Mouse (Mus musculus) G1E (cell line): ENCODE results near the gene Ptgdr2. TPM values are rescaled to one million over a fixed set of nuclear protein-coding genes. Genes with fewer than 3 reads are reported as not detected.

Experiments used
- ATAC-seq: 2 replicates; pipeline ENCODE4 v1.8.0; 2016; ENCODE audit warnings: mild to moderate bottlenecking; ENCODE audit not compliant: insufficient number of reproducible peaks, poor library complexity, low FRiP score, severe bottlenecking; ENCODE audit errors: extremely low read depth
- DNase-seq: peaks from one replicate; pipeline ENCODE4 v3.0.0; 2012; ENCODE audit warnings: low spot score
- H3K27me3 ChIP-seq: 2 replicates; pipeline ENCODE4 v1.6.1; 2012; ENCODE audit warnings: mild to moderate bottlenecking, low read length, inconsistent platforms; ENCODE audit not compliant: insufficient read depth
- H3K36me3 ChIP-seq: replicated peaks from 2 replicates; pipeline ENCODE3; 2012; ENCODE audit warnings: mild to moderate bottlenecking, inconsistent platforms
- H3K4me1 ChIP-seq: 2 replicates; pipeline ENCODE4 v1.6.1; 2012; ENCODE audit warnings: low read depth, low read length, inconsistent platforms, mixed read lengths; ENCODE audit not compliant: insufficient read depth
- H3K4me3 ChIP-seq: 2 replicates; pipeline ENCODE4 v1.5.1; 2012; ENCODE audit warnings: low read depth, mild to moderate bottlenecking, inconsistent platforms, low read length, moderate library complexity, mixed read lengths
- H3K9me3 ChIP-seq: replicated peaks from 2 replicates; pipeline ENCODE4 v1.6.1; 2012; ENCODE audit warnings: inconsistent platforms
- CTCF ChIP-seq: IDR thresholded peaks from 2 replicates; pipeline ENCODE4 v1.5.1; 2012; ENCODE audit warnings: low read depth, low read length, inconsistent platforms, mixed read lengths
- GATA1 ChIP-seq: IDR thresholded peaks from 2 replicates; pipeline ENCODE4 v1.6.1; 2012; ENCODE audit warnings: borderline replicate concordance, low read length, inconsistent platforms, mixed read lengths
- GATA2 ChIP-seq: IDR thresholded peaks from 2 replicates; pipeline ENCODE4 v1.6.1; 2012; ENCODE audit warnings: low read depth, low read length, inconsistent platforms, borderline replicate concordance
- POLR2AphosphoS5 ChIP-seq: IDR thresholded peaks from 2 replicates; pipeline ENCODE4 v1.6.1; 2012; ENCODE audit warnings: low read depth, low read length, inconsistent platforms; ENCODE audit not compliant: insufficient replicate concordance
- TAL1 ChIP-seq: conservative IDR thresholded peaks from 2 replicates; pipeline ENCODE4 v1.6.1; 2012; ENCODE audit warnings: low read depth, low read length, inconsistent platforms, mixed read lengths
- polyA plus RNA-seq: library from polyadenylated mRNA; stranded (reverse); fragments of >175 nt; gene quantifications from 2 replicates; pipeline ENCODE4 v1.2.3, GENCODE M21; 2012
- total RNA-seq, 2 experiments: library from RNA; stranded (forward) in 1 of 2; stranded (reverse) in 1 of 2; fragments of 200-1000 nt in 1 of 2; fragments of >200 nt in 1 of 2; fragmentation: Nextera tagmentation in 1 of 2; gene quantifications; 2 replicates each; pipeline ENCODE4 v1.2.3; 2014 to 2017

Gene Ptgdr2
- total and polyA plus RNA-seq, 3 experiments: not detected

DNA sequence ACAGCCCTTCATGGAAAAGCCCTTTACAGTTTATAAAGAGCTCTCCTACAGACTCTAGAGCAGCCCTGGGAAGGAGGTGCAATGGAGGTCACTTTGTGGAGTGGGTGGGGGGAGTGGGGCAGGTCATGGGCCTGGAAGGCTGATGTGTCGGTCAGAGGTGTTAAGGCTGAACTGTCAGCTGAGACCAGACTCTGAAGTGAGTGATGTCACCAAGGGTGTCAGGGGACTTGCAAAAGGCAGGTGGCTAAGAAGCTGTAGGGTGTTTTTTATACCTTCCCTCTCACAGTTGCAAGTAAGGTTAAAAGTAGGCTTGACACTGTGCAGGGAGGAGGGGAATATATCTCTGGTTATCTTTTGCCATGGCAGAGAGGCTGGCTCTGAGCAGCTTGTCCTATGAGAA, 53.8 kb downstream of the Ptgdr2 start:
- Histone ChIP-seq H3K27me3 (peaks cover 3% of the 10 kb centered on the region), H3K9me3 (no peaks in the 10 kb centered on the region), H3K36me3 (no peaks in the 10 kb centered on the region), H3K4me1 (no peaks in the 10 kb centered on the region), H3K4me3 (no peak overlapping the region)
- no peak for TF ChIP-seq TAL1
- no peak for ATAC-seq
- DNase-seq: no peak

DNA sequence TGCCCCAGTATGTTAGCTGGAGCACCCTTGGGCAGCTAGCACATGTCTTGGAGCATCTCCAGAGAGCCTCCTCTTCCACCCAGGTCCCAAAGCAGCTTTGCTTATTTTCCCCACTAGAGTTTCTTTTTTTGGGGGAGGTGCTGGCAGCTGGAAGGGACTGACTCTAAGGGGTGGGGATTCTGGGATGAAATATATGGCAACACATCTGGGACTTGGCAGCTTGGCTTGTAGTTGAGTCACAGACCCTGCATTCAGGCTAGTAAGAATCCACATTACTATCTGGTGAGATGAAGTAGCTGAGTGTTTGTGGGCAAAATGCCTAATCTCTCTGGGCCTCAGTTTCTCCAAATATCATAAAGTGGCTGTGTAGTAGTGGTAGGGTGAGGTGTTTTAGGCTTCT, 55.0 kb downstream of the Ptgdr2 start:
- Histone ChIP-seq H3K36me3 (no peaks in the 10 kb centered on the region), H3K9me3 (no peaks in the 10 kb centered on the region), H3K27me3 (peaks cover 3% of the 10 kb centered on the region), H3K4me1 (no peaks in the 10 kb centered on the region), H3K4me3 (no peak overlapping the region)
- no peak for TF ChIP-seq TAL1
- TF ChIP-seq GATA2: no peak
- no peak for TF ChIP-seq POLR2AphosphoS5
- no peak for TF ChIP-seq GATA1
- no peak for TF ChIP-seq CTCF
- DNase-seq (no peak), ATAC-seq (no peak)

Other genes starting within 250 kb of the Ptgdr2 start
- gene Vps37c, start 248.4 kb upstream of the Ptgdr2 start, total RNA-seq (2014; fragmentation: Nextera tagmentation): 16.3 and 27.1 TPM in 2 replicates
- 5.2 TPM in 2 replicates for gene Vps37c, start 248.4 kb upstream of the Ptgdr2 start, total RNA-seq (2017)
- 34.9 and 40.0 TPM in 2 replicates for gene Vps37c, start 248.4 kb upstream of the Ptgdr2 start, polyA plus RNA-seq
- gene Cd5, start 198.2 kb upstream of the Ptgdr2 start, total RNA-seq (2014; fragmentation: Nextera tagmentation): not detected in 2 replicates
- gene Cd5, start 198.2 kb upstream of the Ptgdr2 start, total RNA-seq (2017): 0.11 and 0.17 TPM in 2 replicates
- not detected in 2 replicates for gene Cd5, start 198.2 kb upstream of the Ptgdr2 start, polyA plus RNA-seq
- not detected in 2 replicates for gene Cd6, start 107.1 kb upstream of the Ptgdr2 start, total RNA-seq (2014; fragmentation: Nextera tagmentation)
- gene Cd6, start 107.1 kb upstream of the Ptgdr2 start, total RNA-seq (2017): 0.11 and 0.41 TPM in 2 replicates
- not detected in 2 replicates for gene Cd6, start 107.1 kb upstream of the Ptgdr2 start, polyA plus RNA-seq
- gene Slc15a3, start 97.4 kb upstream of the Ptgdr2 start, total RNA-seq (2014; fragmentation: Nextera tagmentation): not detected in 2 replicates
- gene Slc15a3, start 97.4 kb upstream of the Ptgdr2 start, total RNA-seq (2017): under 0.01 and 0.05 TPM in 2 replicates
- gene Slc15a3, start 97.4 kb upstream of the Ptgdr2 start, polyA plus RNA-seq: 0.01 and 0.02 TPM in 2 replicates
- 2.3 TPM in 1 of 2 replicates, not detected in the other for gene Tmem132a, start 67.2 kb upstream of the Ptgdr2 start, total RNA-seq (2014; fragmentation: Nextera tagmentation)
- gene Tmem132a, start 67.2 kb upstream of the Ptgdr2 start, total RNA-seq (2017): 0.06 and 0.27 TPM in 2 replicates
- 0.01 TPM in 1 of 2 replicates, not detected in the other for gene Tmem132a, start 67.2 kb upstream of the Ptgdr2 start, polyA plus RNA-seq
- gene Tmem109, start 55.2 kb upstream of the Ptgdr2 start, total RNA-seq (2014; fragmentation: Nextera tagmentation): 2.3 and 6.8 TPM in 2 replicates
- 11.6 and 12.2 TPM in 2 replicates for gene Tmem109, start 55.2 kb upstream of the Ptgdr2 start, total RNA-seq (2017)
- gene Tmem109, start 55.2 kb upstream of the Ptgdr2 start, polyA plus RNA-seq: 7.7 and 8.5 TPM in 2 replicates
- 79.4 and 88.8 TPM in 2 replicates for gene Prpf19, start 41.9 kb upstream of the Ptgdr2 start, total RNA-seq (2014; fragmentation: Nextera tagmentation)
- 192 and 250 TPM in 2 replicates for gene Prpf19, start 41.9 kb upstream of the Ptgdr2 start, total RNA-seq (2017)
- 81.9 and 89.0 TPM in 2 replicates for gene Prpf19, start 41.9 kb upstream of the Ptgdr2 start, polyA plus RNA-seq
- gene Zp1, start 16.5 kb upstream of the Ptgdr2 start, total RNA-seq (2014; fragmentation: Nextera tagmentation): not detected in 2 replicates
- not detected in 2 replicates for gene Zp1, start 16.5 kb upstream of the Ptgdr2 start, total RNA-seq (2017)
- 0.03 TPM in 1 of 2 replicates, not detected in the other for gene Zp1, start 16.5 kb upstream of the Ptgdr2 start, polyA plus RNA-seq
- gene Ccdc86, start 12.1 kb downstream of the Ptgdr2 start, total RNA-seq (2014; fragmentation: Nextera tagmentation): 18.8 and 21.2 TPM in 2 replicates
- 10.0 and 10.1 TPM in 2 replicates for gene Ccdc86, start 12.1 kb downstream of the Ptgdr2 start, total RNA-seq (2017)
- gene Ccdc86, start 12.1 kb downstream of the Ptgdr2 start, polyA plus RNA-seq: 45.7 and 51.6 TPM in 2 replicates
- not detected in 2 replicates for gene Ms4a10, start 37.5 kb downstream of the Ptgdr2 start, total RNA-seq (2014; fragmentation: Nextera tagmentation)
- gene Ms4a10, start 37.5 kb downstream of the Ptgdr2 start, total RNA-seq (2017): not detected in 2 replicates
- gene Ms4a10, start 37.5 kb downstream of the Ptgdr2 start, polyA plus RNA-seq: 0.05 TPM in 1 of 2 replicates, not detected in the other
- gene Ms4a15, start 56.1 kb downstream of the Ptgdr2 start, total RNA-seq (2014; fragmentation: Nextera tagmentation): not detected in 2 replicates
- 0.29 TPM in 1 of 2 replicates, not detected in the other for gene Ms4a15, start 56.1 kb downstream of the Ptgdr2 start, total RNA-seq (2017)
- gene Ms4a15, start 56.1 kb downstream of the Ptgdr2 start, polyA plus RNA-seq: 0.29 TPM in 1 of 2 replicates, not detected in the other
- gene Ms4a18, start 80.9 kb downstream of the Ptgdr2 start, total RNA-seq (2014; fragmentation: Nextera tagmentation): not detected in 2 replicates
- gene Ms4a18, start 80.9 kb downstream of the Ptgdr2 start, total RNA-seq (2017): not detected in 2 replicates
- gene Ms4a18, start 80.9 kb downstream of the Ptgdr2 start, polyA plus RNA-seq: not detected in 2 replicates
- not detected in 2 replicates for gene Ms4a8a, start 143.9 kb downstream of the Ptgdr2 start, total RNA-seq (2014; fragmentation: Nextera tagmentation)
- not detected in 2 replicates for gene Ms4a8a, start 143.9 kb downstream of the Ptgdr2 start, total RNA-seq (2017)
- gene Ms4a8a, start 143.9 kb downstream of the Ptgdr2 start, polyA plus RNA-seq: not detected in 2 replicates
- gene 1700017D01Rik, start 193.7 kb downstream of the Ptgdr2 start, total RNA-seq (2014; fragmentation: Nextera tagmentation): not detected in 2 replicates
- gene 1700017D01Rik, start 193.7 kb downstream of the Ptgdr2 start, total RNA-seq (2017): 0.06 and 0.16 TPM in 2 replicates
- gene 1700017D01Rik, start 193.7 kb downstream of the Ptgdr2 start, polyA plus RNA-seq: not detected in 2 replicates
- not detected in 2 replicates for gene 1700025F22Rik, start 228.2 kb downstream of the Ptgdr2 start, total RNA-seq (2014; fragmentation: Nextera tagmentation)
- not detected in 2 replicates for gene 1700025F22Rik, start 228.2 kb downstream of the Ptgdr2 start, total RNA-seq (2017)
- not detected in 2 replicates for gene 1700025F22Rik, start 228.2 kb downstream of the Ptgdr2 start, polyA plus RNA-seq